15 mouse cellular contexts compared by ENCODE assay signal in genomic region chr1:91227381-91228054, GRCm38 (mm10). TPM values are rescaled to one million over a fixed set of nuclear protein-coding genes. Genes with fewer than 3 reads are reported as not detected.
A peak's percentile ranks its signal among the peaks of the same experiment; 100 is the strongest.
DNase-seq lines count a peak whose midpoint lies in the region; ATAC-seq lines count a peak whose summit lies in the region.
"Had no signal": no experiment of that assay in that cellular context is flagged by ENCODE, and none has a peak within 500 bp of the region (broad histone marks: within the 10 kb centered on the region; RNA-seq: fewer than 3 reads in every experiment).

No protein-coding gene starts in this region.

- H3K4me2 ChIP-seq in hindbrain, embryonic 13.5 days = no peak overlapping the region
- H3K4me2 ChIP-seq in embryonic facial prominence, embryonic 11.5 days (ENCODE audit: low read depth, low read length) = no peak overlapping the region
- H3K4me2 ChIP-seq in liver, embryonic 15.5 days = peak overlapping the region; percentile 51
- no peak overlapping the region for H3K4me2 ChIP-seq in forebrain, embryonic 14.5 days (ENCODE audit: low read length)
- H3K4me2 ChIP-seq: forebrain, embryonic 13.5 days; midbrain, embryonic 12.5 days had no signal

- H3K36me3 ChIP-seq in hindbrain, embryonic 10.5 days = no peaks in the 10 kb centered on the region
- no peaks in the 10 kb centered on the region for H3K36me3 ChIP-seq in hindbrain, embryonic 13.5 days
- no peaks in the 10 kb centered on the region for H3K36me3 ChIP-seq in embryonic facial prominence, embryonic 11.5 days (replicated peaks; ENCODE audit: control insufficient read depth, insufficient read depth, low read depth, low read length)
- no peaks in the 10 kb centered on the region for H3K36me3 ChIP-seq in liver, embryonic 15.5 days (replicated peaks)
- no peaks in the 10 kb centered on the region for H3K36me3 ChIP-seq in forebrain, embryonic 14.5 days (ENCODE audit: control insufficient read depth, insufficient read depth, low read length)
- H3K36me3 ChIP-seq: midbrain, embryonic 12.5 days had no signal

- ATAC-seq in hindbrain, embryonic 13.5 days (ENCODE audit: low FRiP score) = no peak
- ATAC-seq in embryonic facial prominence, embryonic 11.5 days (replicated peaks; ENCODE audit: insufficient number of reproducible peaks, low FRiP score, low TSS enrichment, low read depth) = no peak
- ATAC-seq in erythroid progenitor cell, adult 5-6 weeks (replicated peaks; ENCODE audit: low FRiP score, poor library complexity, severe bottlenecking) = peak; percentile 70
- peak; percentile 68 for ATAC-seq in liver, embryonic 15.5 days (ENCODE audit: insufficient read depth)
- no peak for ATAC-seq in forebrain, embryonic 14.5 days
- ATAC-seq: forebrain, embryonic 13.5 days had no signal

- no peaks in the 10 kb centered on the region for H3K27me3 ChIP-seq in hindbrain, embryonic 10.5 days (ENCODE audit: insufficient read depth, poor library complexity, severe bottlenecking)
- H3K27me3 ChIP-seq in hindbrain, embryonic 13.5 days = no peaks in the 10 kb centered on the region
- no peaks in the 10 kb centered on the region for H3K27me3 ChIP-seq in embryonic facial prominence, embryonic 11.5 days (ENCODE audit: control insufficient read depth, insufficient read depth, low read length)
- H3K27me3 ChIP-seq in liver, embryonic 15.5 days = peaks cover under 1% of the 10 kb centered on the region; the same call in 1 of the 2 replicates
- no peaks in the 10 kb centered on the region for H3K27me3 ChIP-seq in forebrain, embryonic 14.5 days (replicated peaks; ENCODE audit: control insufficient read depth, insufficient read depth, low read length)
- H3K27me3 ChIP-seq: forebrain, embryonic 13.5 days; midbrain, embryonic 12.5 days had no signal

- H3K9ac ChIP-seq in hindbrain, embryonic 13.5 days = no peak overlapping the region
- no peak overlapping the region for H3K9ac ChIP-seq in embryonic facial prominence, embryonic 11.5 days (replicated peaks; ENCODE audit: low read length)
- H3K9ac ChIP-seq in liver, embryonic 15.5 days = peak overlapping the region; percentile 37
- H3K9ac ChIP-seq in forebrain, embryonic 14.5 days (ENCODE audit: low read length) = no peak overlapping the region
- H3K9ac ChIP-seq: forebrain, embryonic 13.5 days; midbrain, embryonic 12.5 days had no signal

- no peaks in the 10 kb centered on the region for H3K9me3 ChIP-seq in hindbrain, embryonic 10.5 days
- H3K9me3 ChIP-seq in hindbrain, embryonic 13.5 days = no peaks in the 10 kb centered on the region
- no peaks in the 10 kb centered on the region for H3K9me3 ChIP-seq in embryonic facial prominence, embryonic 11.5 days (replicated peaks; ENCODE audit: control insufficient read depth, low read length)
- H3K9me3 ChIP-seq in liver, embryonic 15.5 days (replicated peaks) = no peaks in the 10 kb centered on the region
- no peaks in the 10 kb centered on the region for H3K9me3 ChIP-seq in forebrain, embryonic 14.5 days (replicated peaks; ENCODE audit: control insufficient read depth, low read length)
- H3K9me3 ChIP-seq: forebrain, embryonic 13.5 days; midbrain, embryonic 12.5 days had no signal

- H3K4me1 ChIP-seq in hindbrain, embryonic 10.5 days (replicated peaks) = peaks cover 11% of the 10 kb centered on the region; the same call in 1 of the 2 replicates
- H3K4me1 ChIP-seq in hindbrain, embryonic 13.5 days (replicated peaks) = no peaks in the 10 kb centered on the region
- H3K4me1 ChIP-seq in embryonic facial prominence, embryonic 11.5 days (ENCODE audit: control insufficient read depth, insufficient read depth, low read length) = no peaks in the 10 kb centered on the region
- H3K4me1 ChIP-seq in liver, embryonic 15.5 days (replicated peaks) = peaks cover 29% of the 10 kb centered on the region
- no peaks in the 10 kb centered on the region for H3K4me1 ChIP-seq in forebrain, embryonic 14.5 days (ENCODE audit: control insufficient read depth, insufficient read depth, low read length)
- H3K4me1 ChIP-seq: forebrain, embryonic 13.5 days; midbrain, embryonic 12.5 days had no signal

- H3K27ac ChIP-seq in hindbrain, embryonic 10.5 days = peak overlapping the region; percentile 30; the same call in 1 of the 2 replicates
- H3K27ac ChIP-seq in hindbrain, embryonic 13.5 days = no peak overlapping the region
- no peak overlapping the region for H3K27ac ChIP-seq in embryonic facial prominence, embryonic 11.5 days (replicated peaks; ENCODE audit: low read depth, low read length)
- H3K27ac ChIP-seq in liver, embryonic 15.5 days (replicated peaks) = peak overlapping the region; percentile 76
- no peak overlapping the region for H3K27ac ChIP-seq in forebrain, embryonic 14.5 days (ENCODE audit: low read depth, low read length)
- H3K27ac ChIP-seq: forebrain, embryonic 13.5 days; midbrain, embryonic 12.5 days had no signal

- 69% methylated on average over 15 of the region's 15 CpGs for WGBS in hindbrain, embryonic 10.5 days
- WGBS in hindbrain, embryonic 13.5 days = 68% methylated on average over 15 of the region's 15 CpGs
- WGBS in embryonic facial prominence, embryonic 11.5 days = 51% methylated on average over 15 of the region's 15 CpGs
- 41% methylated on average over 15 of the region's 15 CpGs for WGBS in liver, embryonic 15.5 days (ENCODE audit: insufficient replicate concordance)
- 69% methylated on average over 15 of the region's 15 CpGs for WGBS in forebrain, embryonic 14.5 days

- no peak for DNase-seq in hindbrain, embryonic 10.5 days (ENCODE audit: low spot score)
- DNase-seq in embryonic facial prominence, embryonic 11.5 days (ENCODE audit: low spot score) = peak; percentile 37
- no peak for DNase-seq in forebrain, embryonic 14.5 days (ENCODE audit: low spot score)
- DNase-seq in adrenal gland, adult (ENCODE audit: inconsistent age in 2 of 2, low spot score in 1 of 2) = no peak
- no peak for DNase-seq in cerebellum, adult 18-20 months
- DNase-seq: adrenal gland, postnatal 36 days; cerebellum, adult 9-11 months; lung, adult 18-20 months; right cerebral cortex, adult 18-20 months had no signal

- no peak overlapping the region for H3K4me3 ChIP-seq in hindbrain, embryonic 10.5 days
- H3K4me3 ChIP-seq in hindbrain, embryonic 13.5 days = no peak overlapping the region
- no peak overlapping the region for H3K4me3 ChIP-seq in embryonic facial prominence, embryonic 11.5 days (ENCODE audit: low read depth, low read length)
- H3K4me3 ChIP-seq in liver, embryonic 15.5 days (replicated peaks) = no peak overlapping the region
- H3K4me3 ChIP-seq in forebrain, embryonic 14.5 days (ENCODE audit: low read depth, low read length) = no peak overlapping the region
- H3K4me3 ChIP-seq: forebrain, embryonic 13.5 days; midbrain, embryonic 12.5 days had no signal

RNA-seq across cellular contexts. Expression of gene Ube2f, which starts 22.6 kb away (rescaled TPM):
- 86.2 and 87.1 TPM in 2 replicates for polyA plus RNA-seq in hindbrain, embryonic 10.5 days (2016; fragmentation: Nextera tagmentation; extraction: Ambion mirVana)
- polyA plus RNA-seq in hindbrain, embryonic 13.5 days (2015; fragmentation: Nextera tagmentation; extraction: Ambion mirVana) = 67.7 and 68.2 TPM in 2 replicates
- polyA plus RNA-seq in embryonic facial prominence, embryonic 11.5 days (2014; fragmentation: Nextera tagmentation; extraction: Ambion mirVana) = 93.2 and 96.4 TPM in 2 replicates
- 46.9 and 60.8 TPM in 2 replicates for total RNA-seq in erythroid progenitor cell, adult 5-6 weeks (2015; ENCODE audit: low replicate concordance)
- 11.9 and 48.8 TPM in 2 replicates for total RNA-seq in erythroid progenitor cell, adult 5-6 weeks (2017; ENCODE audit: low replicate concordance)
- 66.9 and 68.6 TPM in 2 replicates for polyA plus RNA-seq in liver, embryonic 15.5 days (2015; fragmentation: Nextera tagmentation; extraction: Ambion mirVana)
- polyA plus RNA-seq in forebrain, embryonic 14.5 days (2014; fragmentation: Nextera tagmentation; extraction: Ambion mirVana) = 73.0 and 78.8 TPM in 2 replicates

RNA-seq across cellular contexts. Expression of gene Ramp1, which starts 47.9 kb away (rescaled TPM):
- polyA plus RNA-seq in hindbrain, embryonic 10.5 days (2016; fragmentation: Nextera tagmentation; extraction: Ambion mirVana) = 0.51 and 0.81 TPM in 2 replicates
- 3.2 and 3.3 TPM in 2 replicates for polyA plus RNA-seq in hindbrain, embryonic 13.5 days (2015; fragmentation: Nextera tagmentation; extraction: Ambion mirVana)
- 0.21 and 0.41 TPM in 2 replicates for polyA plus RNA-seq in embryonic facial prominence, embryonic 11.5 days (2014; fragmentation: Nextera tagmentation; extraction: Ambion mirVana)
- total RNA-seq in erythroid progenitor cell, adult 5-6 weeks (2015; ENCODE audit: low replicate concordance) = 13.0 and 15.9 TPM in 2 replicates
- 5.4 and 10.9 TPM in 2 replicates for total RNA-seq in erythroid progenitor cell, adult 5-6 weeks (2017; ENCODE audit: low replicate concordance)
- polyA plus RNA-seq in liver, embryonic 15.5 days (2015; fragmentation: Nextera tagmentation; extraction: Ambion mirVana) = 5.6 and 6.0 TPM in 2 replicates
- polyA plus RNA-seq in forebrain, embryonic 14.5 days (2014; fragmentation: Nextera tagmentation; extraction: Ambion mirVana) = 2.6 and 3.0 TPM in 2 replicates
- total RNA-seq: CH12.LX had no signal

Comparison
In these comparisons a context has a peak if more than half of its experiments do, and no peak if none do; other contexts are left out.
1. H3K27ac ChIP-seq: peak in hindbrain, embryonic 10.5 days (single experiment) and liver, embryonic 15.5 days (single experiment); none in hindbrain, embryonic 13.5 days (single experiment), embryonic facial prominence, embryonic 11.5 days (single experiment) and forebrain, embryonic 14.5 days (single experiment).
2. ATAC-seq: peak in erythroid progenitor cell, adult 5-6 weeks (single experiment) and liver, embryonic 15.5 days (single experiment); none in hindbrain, embryonic 13.5 days (single experiment), embryonic facial prominence, embryonic 11.5 days (single experiment) and forebrain, embryonic 14.5 days (single experiment).